Mouse (Mus musculus) heart, postnatal 25 days (tissue): ENCODE results near the gene Jsrp1. TPM values are rescaled to one million over a fixed set of nuclear protein-coding genes. Genes with fewer than 3 reads are reported as not detected.

Experiments used
- DNase-seq: peaks from one replicate; pipeline ENCODE4 v3.0.0; 2022; ENCODE audit warnings: low spot score
- intact Hi-C: fragments of 180-260 bp; cut with DNase I; formaldehyde crosslinking; loops from one replicate; pipeline ENCODE4 v1.15.1; 2025
- total RNA-seq, 2 experiments: library from RNA; stranded (reverse); gene quantifications; 2 replicates each; pipeline ENCODE4 v1.2.3; 2021

Gene Jsrp1
- total RNA-seq, 2 experiments from 2014 or later = 0.48 to 0.81 TPM

GRCm38 (mm10) chr10:80797186-80798149, 15.8 kb downstream of the Jsrp1 start:
- no peak for DNase-seq
- intact Hi-C loops = loop anchor here (2.0 kb wide), 1 partner anchor 29 kb away; the partner anchor contains the start of gene Oaz1

- intact Hi-C loops = no loop called here
- DNase-seq = no peak
Measured at GRCm38 (mm10) chr10:80796307-80796848, 16.9 kb downstream of the Jsrp1 start.

- intact Hi-C loops = no loop called here
- no peak for DNase-seq
Measured at GRCm38 (mm10) chr10:80794750-80795149, 18.5 kb downstream of the Jsrp1 start.

GRCm38 (mm10) chr10:80793803-80794202, 19.5 kb downstream of the Jsrp1 start:
- DNase-seq = no peak
- intact Hi-C loops = no loop called here

- intact Hi-C loops = no loop called here
- no peak for DNase-seq
Measured at GRCm38 (mm10) chr10:80793033-80793784, 20.1 kb downstream of the Jsrp1 start.

- intact Hi-C loops = no loop called here
- no peak for DNase-seq
Measured at GRCm38 (mm10) chr10:80792175-80793032, 20.9 kb downstream of the Jsrp1 start.

GRCm38 (mm10) chr10:80791476-80792174, 21.7 kb downstream of the Jsrp1 start:
- DNase-seq = no peak
- intact Hi-C loops = no loop called here

GRCm38 (mm10) chr10:80790761-80791404, 22.4 kb downstream of the Jsrp1 start:
- intact Hi-C loops = no loop called here
- no peak for DNase-seq

GRCm38 (mm10) chr10:80787517-80787916, 25.8 kb downstream of the Jsrp1 start:
- intact Hi-C loops = no loop called here

GRCm38 (mm10) chr10:80785963-80786362, 27.3 kb downstream of the Jsrp1 start:
- intact Hi-C loops = no loop called here
- no peak for DNase-seq

More at GRCm38 (mm10) chr10:80787517-80787916, 25.8 kb downstream of the Jsrp1 start:
- DNase-seq = no peak

GRCm38 (mm10) chr10:80784871-80785270, 28.4 kb downstream of the Jsrp1 start:
- no peak for DNase-seq
- intact Hi-C loops = no loop called here

GRCm38 (mm10) chr10:80784302-80784701, 29.0 kb downstream of the Jsrp1 start:
- no peak for DNase-seq
- intact Hi-C loops = no loop called here

- DNase-seq = no peak
- intact Hi-C loops = no loop called here
Measured at GRCm38 (mm10) chr10:80779565-80779964, 33.7 kb downstream of the Jsrp1 start.

- no peak for DNase-seq
- intact Hi-C loops = no loop called here
Measured at GRCm38 (mm10) chr10:80777123-80777522, 36.2 kb downstream of the Jsrp1 start.

GRCm38 (mm10) chr10:80776358-80776869, 36.9 kb downstream of the Jsrp1 start:
- DNase-seq = no peak
- intact Hi-C loops = no loop called here

- intact Hi-C loops = loop anchor here (2.0 kb wide), 1 partner anchor 19 kb away; no protein-coding TSS in a partner anchor
- no peak for DNase-seq
Measured at GRCm38 (mm10) chr10:80775731-80776130, 37.6 kb downstream of the Jsrp1 start.

GRCm38 (mm10) chr10:80774981-80775380, 38.3 kb downstream of the Jsrp1 start:
- intact Hi-C loops = loop anchor here (1.0 to 2.0 kb wide), 3 partner anchors 18 to 28 kb away; no protein-coding TSS in a partner anchor
- DNase-seq = no peak

- DNase-seq = peak; percentile 63
- intact Hi-C loops = loop anchor here (1.0 to 2.0 kb wide), 3 partner anchors 18 to 27 kb away; no protein-coding TSS in a partner anchor
Measured at GRCm38 (mm10) chr10:80774549-80774948, 38.7 kb downstream of the Jsrp1 start.
